Mouse (Mus musculus) hindbrain, embryonic 15.5 days (tissue): ENCODE measurements around the gene Ubiad1. TPM values are rescaled to one million over a fixed set of nuclear protein-coding genes. Genes with fewer than 3 reads are reported as not detected.

Experiments
- ATAC-seq: fragments of 200-750 bp; cut with Nextera tagmentation; 2 replicates; pipeline ENCODE4 v1.8.0; 2017; ENCODE audit warnings: low read depth, moderate number of reproducible peaks, moderate TSS enrichment; ENCODE audit not compliant: low FRiP score
- H3K27ac ChIP-seq: fragments of 300-500 bp; sonication (generic); replicated peaks from 2 replicates; pipeline ENCODE4 v1.5.1; 2015; ENCODE audit warnings: mild to moderate bottlenecking, inconsistent platforms
- H3K27me3 ChIP-seq: fragments of 300-500 bp; sonication (generic); 2 replicates; pipeline ENCODE4 v1.6.1; 2015; ENCODE audit warnings: control low read depth, inconsistent platforms
- H3K36me3 ChIP-seq: fragments of 300-500 bp; sonication (generic); 2 replicates; pipeline ENCODE4 v1.6.1; 2015; ENCODE audit warnings: control low read depth, inconsistent platforms
- H3K4me1 ChIP-seq: fragments of 300-500 bp; sonication (generic); replicated peaks from 2 replicates; pipeline ENCODE4 v1.6.1; 2015; ENCODE audit warnings: control low read depth, inconsistent platforms
- H3K4me2 ChIP-seq: fragments of 300-500 bp; sonication (generic); 2 replicates; pipeline ENCODE4 v1.6.1; 2015; ENCODE audit warnings: moderate library complexity, mild to moderate bottlenecking, inconsistent platforms
- H3K4me3 ChIP-seq: fragments of 300-500 bp; sonication (generic); 2 replicates; pipeline ENCODE4 v1.5.1; 2015; ENCODE audit warnings: mild to moderate bottlenecking, inconsistent platforms
- H3K9ac ChIP-seq: fragments of 300-500 bp; sonication (generic); 2 replicates; pipeline ENCODE4 v1.6.1; 2015; ENCODE audit warnings: inconsistent platforms
- H3K9me3 ChIP-seq: fragments of 300-500 bp; sonication (generic); 2 replicates; pipeline ENCODE4 v1.6.1; 2016; ENCODE audit warnings: control low read depth, inconsistent platforms
- WGBS: fragments of 180-500 bp; shearing (Covaris S2); methylation state at CpG from one replicate; pipeline ENCODE4 v1.1.7; 2015; 5-methylcytosine and 5-hydroxymethylcytosine counted together
- polyA plus RNA-seq: library from polyadenylated mRNA; unstranded; fragments of >200 nt; fragmentation: Nextera tagmentation; extraction: Ambion mirVana; gene quantifications from 2 replicates; pipeline ENCODE4 v1.2.1, GENCODE M21; 2015

The Ubiad1 gene
- polyA plus RNA-seq, 1 experiment from 2014 or later: 20.2 TPM

- Histone ChIP-seq H3K4me1 (peaks cover 37% of the 10 kb centered on the region), H3K36me3 (no peaks in the 10 kb centered on the region), H3K4me3 (no peak overlapping the region), H3K27me3 (no peaks in the 10 kb centered on the region), H3K4me2 (no peak overlapping the region), H3K27ac (no peak overlapping the region), H3K9me3 (no peaks in the 10 kb centered on the region), H3K9ac (no peak overlapping the region)
- WGBS: 90% methylated on average over 7 of the region's 7 CpGs
- no peak for ATAC-seq
Observed at GRCm38 (mm10) chr4:148442598-148442997, 2.0 kb downstream of the Ubiad1 start.

GRCm38 (mm10) chr4:148441931-148442330, 2.6 kb downstream of the Ubiad1 start:
- no peak for ATAC-seq
- H3K4me1 ChIP-seq: peaks cover 35% of the 10 kb centered on the region
- H3K27me3 ChIP-seq: no peaks in the 10 kb centered on the region
- no peaks in the 10 kb centered on the region for H3K36me3 ChIP-seq
- no peaks in the 10 kb centered on the region for H3K9me3 ChIP-seq
- H3K4me2 ChIP-seq: no peak overlapping the region
- H3K9ac ChIP-seq: no peak overlapping the region
- H3K27ac ChIP-seq: no peak overlapping the region
- 96% methylated on average over 5 of the region's 5 CpGs for WGBS
- no peak overlapping the region for H3K4me3 ChIP-seq

DNA sequence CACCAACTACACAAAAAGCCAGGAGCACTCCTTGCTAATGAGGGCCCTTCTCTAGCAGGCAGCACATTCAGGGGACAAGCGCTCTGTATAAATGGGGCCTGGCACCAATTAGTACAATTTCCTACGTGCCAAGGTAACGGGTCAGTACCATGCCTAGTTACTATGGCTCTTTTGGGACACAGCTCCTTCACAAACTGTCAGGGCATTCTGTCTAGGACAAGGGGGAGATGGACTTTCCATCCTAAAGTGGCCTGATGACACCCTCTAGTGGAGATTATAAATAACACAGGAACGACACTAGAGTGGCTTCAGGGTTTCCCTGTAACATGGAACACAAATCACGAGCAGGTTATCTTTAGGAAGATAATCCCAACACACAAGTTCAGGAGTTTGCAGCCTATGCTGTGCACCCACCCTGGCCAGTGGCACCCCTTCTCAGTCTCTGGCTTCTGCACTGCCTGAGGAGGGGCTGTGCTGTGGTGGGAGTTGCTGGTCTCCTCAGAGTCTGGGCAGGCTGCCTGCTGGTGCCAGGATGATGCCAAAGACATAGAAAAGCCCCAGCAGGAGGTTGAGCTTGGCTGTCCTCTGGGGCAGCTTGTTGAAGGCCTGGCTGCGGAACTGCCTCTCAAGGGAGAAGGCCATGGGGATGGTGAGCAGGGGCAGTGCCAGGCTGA, 8.8 kb downstream of the Ubiad1 start:
- Histone ChIP-seq H3K9me3 (no peaks in the 10 kb centered on the region), H3K4me2 (no peak overlapping the region), H3K36me3 (no peaks in the 10 kb centered on the region), H3K27me3 (no peaks in the 10 kb centered on the region), H3K9ac (no peak overlapping the region), H3K4me3 (no peak overlapping the region), H3K4me1 (peaks cover 31% of the 10 kb centered on the region), H3K27ac (peak overlapping the region; percentile 60; the same call in 1 of the 2 replicates)
- ATAC-seq: peak; percentile 80
- WGBS: 46% methylated on average over 6 of the region's 6 CpGs

DNA sequence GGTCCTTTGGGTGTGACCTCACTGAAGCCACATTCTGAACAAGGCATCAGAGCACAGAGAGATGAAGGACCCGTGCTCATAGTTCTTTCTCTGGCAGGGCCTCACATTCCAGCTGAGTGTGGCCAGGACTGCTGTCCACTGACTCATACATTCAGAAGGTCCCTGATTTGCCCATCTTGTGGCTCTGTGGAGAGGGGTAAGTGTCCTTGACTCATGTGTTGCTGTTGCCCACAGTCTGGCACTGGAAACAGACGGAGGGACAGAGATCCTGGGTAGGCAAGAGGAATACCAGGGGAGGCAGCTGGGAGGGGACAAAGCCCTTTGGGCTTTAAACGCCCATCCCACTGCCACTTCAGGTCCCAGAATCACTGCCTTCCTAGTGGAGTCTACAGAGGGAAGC, 9.5 kb downstream of the Ubiad1 start:
- peaks cover 31% of the 10 kb centered on the region for H3K4me1 ChIP-seq
- no peaks in the 10 kb centered on the region for H3K9me3 ChIP-seq
- no peak overlapping the region for H3K4me2 ChIP-seq
- H3K9ac ChIP-seq: no peak overlapping the region
- ATAC-seq: 0 out of 2 replicates have a peak, but pooled peaks have one; percentile 7
- peak overlapping the region; percentile 60; the same call in 1 of the 2 replicates for H3K27ac ChIP-seq
- WGBS: 82% methylated on average over 3 of the region's 3 CpGs
- no peak overlapping the region for H3K4me3 ChIP-seq
- H3K27me3 ChIP-seq: no peaks in the 10 kb centered on the region
- H3K36me3 ChIP-seq: no peaks in the 10 kb centered on the region

GRCm38 (mm10) chr4:148434554-148434953, 10.0 kb downstream of the Ubiad1 start:
- Histone ChIP-seq H3K27me3 (no peaks in the 10 kb centered on the region), H3K27ac (no peak overlapping the region), H3K4me2 (no peak overlapping the region), H3K9me3 (no peaks in the 10 kb centered on the region), H3K9ac (no peak overlapping the region), H3K4me3 (no peak overlapping the region), H3K4me1 (peaks cover 32% of the 10 kb centered on the region), H3K36me3 (no peaks in the 10 kb centered on the region)
- 81% methylated on average over 4 of the region's 4 CpGs for WGBS
- ATAC-seq: no peak

DNA sequence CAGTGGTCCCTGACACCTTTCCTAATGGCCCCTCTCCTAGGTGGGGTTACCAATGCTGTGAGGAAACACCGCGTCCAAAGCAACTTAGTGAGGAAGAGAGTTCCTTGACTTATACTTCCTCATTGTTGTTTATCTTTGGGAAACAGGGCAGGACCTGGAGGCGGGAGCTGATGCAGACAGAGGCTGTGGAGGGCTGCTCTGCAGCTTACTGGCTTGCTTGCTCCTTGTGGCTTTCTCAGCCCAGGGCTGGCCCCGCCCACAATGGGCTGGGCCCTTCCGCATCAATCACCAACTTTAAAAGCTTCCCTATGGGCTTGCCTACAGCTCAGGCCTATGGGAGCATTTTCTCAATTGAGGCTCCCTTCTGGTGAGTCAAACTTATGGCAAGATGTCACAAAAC, 10.8 kb downstream of the Ubiad1 start:
- H3K9ac ChIP-seq: no peak overlapping the region
- H3K4me1 ChIP-seq: peaks cover 38% of the 10 kb centered on the region
- no peak overlapping the region for H3K4me3 ChIP-seq
- H3K9me3 ChIP-seq: no peaks in the 10 kb centered on the region
- no peak for ATAC-seq
- WGBS: 82% methylated on average over 5 of the region's 5 CpGs
- no peaks in the 10 kb centered on the region for H3K36me3 ChIP-seq
- no peaks in the 10 kb centered on the region for H3K27me3 ChIP-seq
- H3K4me2 ChIP-seq: no peak overlapping the region
- H3K27ac ChIP-seq: no peak overlapping the region

GRCm38 (mm10) chr4:148433336-148433735, 11.2 kb downstream of the Ubiad1 start:
- Histone ChIP-seq H3K9ac (no peak overlapping the region), H3K27me3 (no peaks in the 10 kb centered on the region), H3K4me2 (no peak overlapping the region), H3K4me1 (peaks cover 42% of the 10 kb centered on the region), H3K4me3 (no peak overlapping the region), H3K27ac (no peak overlapping the region), H3K9me3 (no peaks in the 10 kb centered on the region), H3K36me3 (no peaks in the 10 kb centered on the region)
- ATAC-seq: no peak
- 80% methylated on average over 18 of the region's 18 CpGs for WGBS

DNA sequence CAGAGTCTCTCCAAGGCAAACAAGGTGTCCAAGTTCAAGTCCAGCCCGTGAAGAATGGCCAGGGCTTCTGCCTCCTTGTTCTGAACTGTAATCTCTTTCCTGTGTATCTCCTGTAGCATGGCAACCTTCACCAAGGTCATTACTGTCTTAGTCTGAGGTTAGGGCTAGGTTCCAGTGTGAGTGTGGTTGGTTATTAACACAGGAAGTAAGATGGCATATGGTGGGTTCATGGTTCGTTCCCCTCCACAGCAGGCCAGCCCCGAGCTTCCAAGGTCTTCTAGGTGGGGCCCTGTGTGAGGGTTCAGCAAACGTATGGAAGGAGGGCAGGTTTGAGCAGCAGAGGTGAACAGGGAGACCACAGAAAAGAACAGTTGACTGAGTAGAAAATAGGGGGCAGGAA, 12.1 kb downstream of the Ubiad1 start:
- Histone ChIP-seq H3K9ac (no peak overlapping the region), H3K9me3 (no peaks in the 10 kb centered on the region), H3K36me3 (no peaks in the 10 kb centered on the region), H3K4me1 (peaks cover 50% of the 10 kb centered on the region), H3K27ac (no peak overlapping the region), H3K27me3 (no peaks in the 10 kb centered on the region), H3K4me3 (no peak overlapping the region), H3K4me2 (no peak overlapping the region)
- WGBS: 77% methylated on average over 4 of the region's 4 CpGs
- ATAC-seq: no peak

DNA sequence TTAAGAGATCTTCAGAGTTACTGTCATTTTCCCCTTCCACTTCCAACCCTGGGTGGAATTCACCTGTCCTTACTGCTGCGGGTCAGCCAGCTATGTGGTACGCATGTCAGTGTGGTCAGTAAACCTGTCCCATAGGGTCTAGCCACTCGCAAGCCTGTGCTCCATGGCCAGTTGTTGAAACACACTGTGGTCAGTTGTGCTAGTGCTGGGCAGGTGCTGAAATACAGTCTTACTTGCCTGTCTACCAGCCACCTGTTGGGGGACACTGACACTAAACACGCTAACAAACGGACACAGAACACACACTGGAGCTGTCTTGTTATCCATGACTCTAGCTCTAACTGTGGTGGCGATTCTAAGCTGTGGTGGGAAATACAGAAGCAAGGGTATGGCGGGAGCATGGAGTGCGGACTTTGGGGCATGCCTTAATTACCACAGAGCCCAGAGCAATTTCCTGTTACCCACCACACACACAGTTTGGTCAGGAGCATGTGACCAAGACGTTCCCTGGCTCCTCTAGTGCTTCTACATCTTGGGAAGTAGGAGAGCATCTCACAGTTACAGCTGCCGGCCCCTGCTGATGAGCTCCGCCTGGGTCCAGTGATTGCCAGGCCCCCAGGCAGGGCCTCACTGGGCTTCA, 13.6 kb downstream of the Ubiad1 start:
- H3K4me1 ChIP-seq: peaks cover 49% of the 10 kb centered on the region
- WGBS: 74% methylated on average over 11 of the region's 11 CpGs
- H3K4me3 ChIP-seq: no peak overlapping the region

GRCm38 (mm10) chr4:148429686-148430085, 14.9 kb downstream of the Ubiad1 start:
- no peaks in the 10 kb centered on the region for H3K36me3 ChIP-seq
- no peak overlapping the region for H3K4me3 ChIP-seq
- WGBS: 28% methylated on average over 6 of the region's 6 CpGs
- ATAC-seq: peak; percentile 49; the same call in 1 of the 2 replicates
- H3K9ac ChIP-seq: no peak overlapping the region
- no peaks in the 10 kb centered on the region for H3K9me3 ChIP-seq
- no peaks in the 10 kb centered on the region for H3K27me3 ChIP-seq
- H3K4me2 ChIP-seq: no peak overlapping the region
- H3K27ac ChIP-seq: no peak overlapping the region
- peaks cover 40% of the 10 kb centered on the region for H3K4me1 ChIP-seq

More for the DNA sequence above, 13.6 kb downstream of the Ubiad1 start:
- Histone ChIP-seq H3K9me3 (no peaks in the 10 kb centered on the region), H3K9ac (no peak overlapping the region), H3K27ac (no peak overlapping the region), H3K27me3 (no peaks in the 10 kb centered on the region), H3K4me2 (no peak overlapping the region), H3K36me3 (no peaks in the 10 kb centered on the region)
- no peak for ATAC-seq

DNA sequence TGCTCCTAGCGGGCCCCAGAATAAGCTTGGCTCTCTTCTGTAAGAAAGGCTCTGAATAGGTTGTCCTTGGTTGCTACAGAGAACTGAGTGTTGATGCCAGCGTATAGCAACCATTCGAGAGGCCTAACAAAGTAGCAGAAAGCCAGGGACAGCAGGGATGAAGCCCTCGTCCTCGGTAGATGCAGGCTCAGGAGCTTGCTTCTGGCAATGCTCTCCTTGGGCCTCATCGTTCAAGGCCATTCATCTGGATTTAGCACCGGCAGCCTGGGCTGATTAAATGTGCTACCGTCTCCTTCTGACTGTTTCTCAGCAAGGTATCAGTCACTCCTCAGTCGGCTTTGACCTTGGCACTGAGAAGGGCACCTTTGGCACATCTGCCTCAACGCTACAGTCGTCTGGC, 15.4 kb downstream of the Ubiad1 start:
- Histone ChIP-seq H3K4me1 (peaks cover 39% of the 10 kb centered on the region), H3K9me3 (no peaks in the 10 kb centered on the region), H3K9ac (no peak overlapping the region), H3K4me2 (no peak overlapping the region), H3K27ac (no peak overlapping the region), H3K27me3 (no peaks in the 10 kb centered on the region), H3K36me3 (no peaks in the 10 kb centered on the region), H3K4me3 (no peak overlapping the region)
- 71% methylated on average over 11 of the region's 11 CpGs for WGBS
- ATAC-seq: no peak

DNA sequence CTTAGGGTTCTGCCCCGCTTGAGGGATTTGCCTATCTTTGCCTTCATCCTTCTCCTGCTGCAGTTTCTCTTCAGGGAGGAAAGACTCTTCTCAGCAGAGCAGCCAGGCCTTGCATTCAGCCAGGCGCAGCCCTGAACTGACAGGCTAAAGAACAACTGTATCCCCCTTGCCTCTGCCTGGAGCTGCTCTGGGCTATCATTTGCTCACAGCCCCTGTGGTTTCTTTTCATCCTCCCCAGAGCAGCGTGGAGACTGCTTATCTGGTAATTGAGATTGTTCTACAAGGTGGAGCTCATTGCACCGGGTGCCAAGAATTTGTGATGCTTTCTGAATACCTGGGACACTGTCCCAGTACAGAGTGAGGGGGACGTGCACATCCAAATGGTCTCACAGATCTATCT, 16.0 kb downstream of the Ubiad1 start:
- Histone ChIP-seq H3K36me3 (no peaks in the 10 kb centered on the region), H3K4me3 (no peak overlapping the region), H3K4me2 (no peak overlapping the region), H3K9ac (no peak overlapping the region), H3K4me1 (peaks cover 34% of the 10 kb centered on the region), H3K9me3 (no peaks in the 10 kb centered on the region), H3K27ac (no peak overlapping the region), H3K27me3 (no peaks in the 10 kb centered on the region)
- WGBS: 84% methylated on average over 5 of the region's 5 CpGs
- ATAC-seq: no peak
